Mouse (Mus musculus): ENCODE results near the gene Galnt17.

Galnt17 gene

GRCm38 (mm10) chr5:131134809-131135208 lies 173.5 kb downstream of the Galnt17 start:
- DNase-seq (ENCODE audit: low spot score in 2 of 2), result peak in 1 of 2 experiments; percentile 14

GRCm38 (mm10) chr5:131120296-131120840 lies 187.9 kb downstream of the Galnt17 start:
- DNase-seq (ENCODE audit: low spot score in 2 of 2), result no peak

- DNase-seq (ENCODE audit: low spot score in 2 of 2), result no peak
These were observed 188.4 kb downstream of the Galnt17 start for GRCm38 (mm10) chr5:131119896-131120295.

- DNase-seq (ENCODE audit: low spot score in 2 of 2), result peak in 1 of 2 experiments; percentile 3
These were observed 190.8 kb downstream of the Galnt17 start for GRCm38 (mm10) chr5:131117391-131118040.

GRCm38 (mm10) chr5:131113850-131114470 lies 194.3 kb downstream of the Galnt17 start:
- peak; percentile 14 to 38 for DNase-seq (ENCODE audit: low spot score in 2 of 2)

- no peak for DNase-seq (ENCODE audit: low spot score in 2 of 2)
These were observed 201.1 kb downstream of the Galnt17 start for GRCm38 (mm10) chr5:131107188-131107587.

- no peak for DNase-seq (ENCODE audit: low spot score in 2 of 2)
These were observed 211.5 kb downstream of the Galnt17 start for GRCm38 (mm10) chr5:131096824-131097223.

GRCm38 (mm10) chr5:131095635-131096034 lies 212.7 kb downstream of the Galnt17 start:
- no peak for DNase-seq (ENCODE audit: low spot score in 2 of 2)

- DNase-seq (ENCODE audit: low spot score in 2 of 2), result no peak
These were observed 213.5 kb downstream of the Galnt17 start for GRCm38 (mm10) chr5:131094771-131095170.

GRCm38 (mm10) chr5:131094138-131094537 lies 214.2 kb downstream of the Galnt17 start:
- no peak for DNase-seq (ENCODE audit: low spot score in 2 of 2)

GRCm38 (mm10) chr5:131089876-131090275 lies 218.4 kb downstream of the Galnt17 start:
- DNase-seq (ENCODE audit: low spot score in 2 of 2), result peak; percentile 26 to 66

- no peak for DNase-seq (ENCODE audit: low spot score in 2 of 2)
These were observed 219.4 kb downstream of the Galnt17 start for GRCm38 (mm10) chr5:131088866-131089265.

GRCm38 (mm10) chr5:131083072-131083657 lies 225.1 kb downstream of the Galnt17 start:
- DNase-seq (ENCODE audit: low spot score in 2 of 2), result peak in 1 of 2 experiments; percentile 16

- DNase-seq (ENCODE audit: low spot score in 2 of 2), result no peak
These were observed 230.6 kb downstream of the Galnt17 start for GRCm38 (mm10) chr5:131077682-131078081.

- no peak for DNase-seq (ENCODE audit: low spot score in 2 of 2)
These were observed 232.5 kb downstream of the Galnt17 start for GRCm38 (mm10) chr5:131075795-131076194.

GRCm38 (mm10) chr5:131074295-131074694 lies 234.0 kb downstream of the Galnt17 start:
- no peak for DNase-seq (ENCODE audit: low spot score in 2 of 2)

- DNase-seq (ENCODE audit: low spot score in 2 of 2), result peak; percentile 31 to 50
These were observed 243.1 kb downstream of the Galnt17 start for GRCm38 (mm10) chr5:131065174-131065573.

- DNase-seq (ENCODE audit: low spot score in 2 of 2), result no peak
These were observed 259.8 kb downstream of the Galnt17 start for GRCm38 (mm10) chr5:131048505-131048904.

GRCm38 (mm10) chr5:131043130-131043529 lies 265.2 kb downstream of the Galnt17 start:
- DNase-seq (ENCODE audit: low spot score in 2 of 2), result no peak

GRCm38 (mm10) chr5:131040441-131040840 lies 267.9 kb downstream of the Galnt17 start:
- no peak for DNase-seq (ENCODE audit: low spot score in 2 of 2)

- no peak for DNase-seq (ENCODE audit: low spot score in 2 of 2)
These were observed 268.5 kb downstream of the Galnt17 start for GRCm38 (mm10) chr5:131039611-131040313.

GRCm38 (mm10) chr5:131024506-131024905 lies 283.8 kb downstream of the Galnt17 start:
- no peak for DNase-seq (ENCODE audit: low spot score in 2 of 2)
